Mouse (Mus musculus) heart, postnatal 0 days (tissue): ENCODE results near the gene Slc35f4. TPM values are rescaled to one million over a fixed set of nuclear protein-coding genes. Genes with fewer than 3 reads are reported as not detected.

Experiments
- ATAC-seq: fragments of 200-750 bp; cut with Nextera tagmentation; 2 replicates; pipeline ENCODE4 v1.8.0; 2017; ENCODE audit warnings: low read depth, moderate number of reproducible peaks, moderate library complexity; ENCODE audit not compliant: insufficient read depth
- DNase-seq: peaks from one replicate; pipeline ENCODE4 v3.0.0-alpha.2; 2016; ENCODE audit warnings: low spot score
- H3K27ac ChIP-seq: fragments of 300-500 bp; sonication (generic); 2 replicates; pipeline ENCODE4 v1.5.1; 2014; ENCODE audit warnings: low read depth, mild to moderate bottlenecking
- H3K27me3 ChIP-seq: fragments of 300-500 bp; sonication (generic); 2 replicates; pipeline ENCODE4 v1.6.1; 2014; ENCODE audit warnings: low read length, mixed read lengths; ENCODE audit not compliant: control insufficient read depth, insufficient read depth
- H3K36me3 ChIP-seq: fragments of 300-500 bp; sonication (generic); replicated peaks from 2 replicates; pipeline ENCODE4 v1.6.1; 2014; ENCODE audit warnings: low read length, mixed read lengths; ENCODE audit not compliant: control insufficient read depth, insufficient read depth
- H3K4me1 ChIP-seq: fragments of 300-500 bp; sonication (generic); 2 replicates; pipeline ENCODE4 v1.6.1; 2014; ENCODE audit warnings: antibody characterized with exemption; ENCODE audit not compliant: control insufficient read depth, insufficient read depth
- H3K4me2 ChIP-seq: fragments of 300-500 bp; sonication (generic); 2 replicates; pipeline ENCODE4 v1.6.1; 2014; ENCODE audit warnings: low read depth, mild to moderate bottlenecking, low read length, moderate library complexity
- H3K4me3 ChIP-seq: fragments of 300-500 bp; sonication (generic); 2 replicates; pipeline ENCODE4 v1.5.1; 2014; ENCODE audit warnings: low read depth, low read length
- H3K9ac ChIP-seq: fragments of 300-500 bp; sonication (generic); replicated peaks from 2 replicates; pipeline ENCODE4 v1.6.1; 2014; ENCODE audit warnings: low read depth, low read length, mixed read lengths
- H3K9me3 ChIP-seq: fragments of 300-500 bp; sonication (generic); replicated peaks from 2 replicates; pipeline ENCODE4 v1.6.1; 2016; ENCODE audit warnings: low read length; ENCODE audit not compliant: control insufficient read depth
- CTCF ChIP-seq: IDR thresholded peaks from 2 replicates; pipeline ENCODE4 v1.5.1; 2016; ENCODE audit warnings: antibody characterized with exemption, control low read depth, low read depth
- EP300 ChIP-seq: IDR thresholded peaks from 2 replicates; pipeline ENCODE4 v1.6.1; 2016; ENCODE audit warnings: antibody characterized with exemption, low read depth
- WGBS: fragments of 180-500 bp; shearing (Covaris S2); extraction: QIAGEN DNeasy Blood & Tissue Kit; methylation state at CpG from one replicate; pipeline ENCODE4 v1.1.7; 2014; 5-methylcytosine and 5-hydroxymethylcytosine counted together
- microRNA-seq: library from miRNA; unstranded; fragments of <30 nt; microRNA quantifications from one replicate; pipeline ENCODE4, GENCODE M21; 2016
- polyA plus RNA-seq: library from polyadenylated mRNA; unstranded; fragments of >200 nt; fragmentation: Nextera tagmentation; extraction: Ambion mirVana; gene quantifications from 2 replicates; pipeline ENCODE4 v1.2.1, GENCODE M21; 2015
- total RNA-seq: library from RNA; depleted of rRNA; stranded (reverse); fragments of >200 nt; gene quantifications from 2 replicates; pipeline ENCODE4 v1.2.3, GENCODE M21; 2014; ENCODE audit warnings: low replicate concordance

Slc35f4 gene
- total and polyA plus RNA-seq, 2 experiments from 2014 or later = 0.12 TPM; not detected in 1

DNA sequence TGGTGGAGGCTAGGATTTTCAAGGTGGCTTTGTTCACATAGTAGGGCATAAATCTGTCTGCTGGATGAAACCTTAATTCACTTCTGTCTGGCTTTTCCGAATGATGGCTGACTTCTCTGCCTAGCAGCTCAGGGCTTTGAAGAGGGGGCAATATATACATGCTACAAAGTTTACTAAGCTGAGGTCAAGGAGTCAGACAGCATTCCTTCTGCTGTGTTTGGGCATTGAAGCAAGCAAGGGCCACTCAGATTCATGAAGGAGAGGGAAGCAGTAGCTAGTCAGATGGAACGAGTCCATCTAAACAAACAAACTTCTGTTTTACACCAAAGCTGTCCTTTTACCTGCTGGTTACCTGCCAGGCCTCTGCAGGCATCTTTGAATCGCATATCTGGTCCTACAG is 248.2 kb downstream of the Slc35f4 start:
- H3K4me3 ChIP-seq = no peak overlapping the region
- H3K4me2 ChIP-seq = no peak overlapping the region
- ATAC-seq = no peak
- no peaks in the 10 kb centered on the region for H3K4me1 ChIP-seq
- WGBS = 75% methylated on average over 3 of the region's 3 CpGs
- no peaks in the 10 kb centered on the region for H3K9me3 ChIP-seq
- H3K27ac ChIP-seq = no peak overlapping the region
- no peak for DNase-seq
- no peaks in the 10 kb centered on the region for H3K36me3 ChIP-seq
- no peak overlapping the region for H3K9ac ChIP-seq
- no peaks in the 10 kb centered on the region for H3K27me3 ChIP-seq
- TF ChIP-seq EP300 (no peak), CTCF (no peak)

GRCm38 (mm10) chr14:49275376-49275775 is 250.5 kb downstream of the Slc35f4 start:
- H3K36me3 ChIP-seq = no peaks in the 10 kb centered on the region
- 35% methylated on average over 2 of the region's 2 CpGs for WGBS
- no peak overlapping the region for H3K9ac ChIP-seq
- no peaks in the 10 kb centered on the region for H3K9me3 ChIP-seq
- no peak overlapping the region for H3K4me2 ChIP-seq
- no peak for DNase-seq
- H3K27me3 ChIP-seq = no peaks in the 10 kb centered on the region
- no peaks in the 10 kb centered on the region for H3K4me1 ChIP-seq
- no peak overlapping the region for H3K27ac ChIP-seq
- H3K4me3 ChIP-seq = no peak overlapping the region
- ATAC-seq = no peak
- no peak for TF ChIP-seq CTCF
- TF ChIP-seq EP300 = no peak

GRCm38 (mm10) chr14:49265286-49266002 is 260.4 kb downstream of the Slc35f4 start:
- Histone ChIP-seq H3K4me3 (no peak overlapping the region), H3K4me2 (no peak overlapping the region), H3K4me1 (no peaks in the 10 kb centered on the region), H3K36me3 (no peaks in the 10 kb centered on the region), H3K9ac (no peak overlapping the region), H3K27ac (no peak overlapping the region), H3K9me3 (no peaks in the 10 kb centered on the region), H3K27me3 (no peaks in the 10 kb centered on the region)
- WGBS = 66% methylated on average over 5 of the region's 5 CpGs
- ATAC-seq = no peak
- TF ChIP-seq EP300 = no peak
- no peak for DNase-seq

Small RNA genes within 50 kb of the gene (microRNA-seq; reads per million reads assigned to microRNA genes)
- not detected for gene Gm22949
